Mouse (Mus musculus) liver, embryonic 13.5 days (tissue): ENCODE data around the gene Unc79. TPM values are rescaled to one million over a fixed set of nuclear protein-coding genes. Genes with fewer than 3 reads are reported as not detected.

ENCODE experiments used
- ATAC-seq: fragments of 200-750 bp; cut with Nextera tagmentation; 2 replicates; pipeline ENCODE4 v1.8.0; 2017; ENCODE audit warnings: low read depth, mild to moderate bottlenecking, moderate number of reproducible peaks, moderate library complexity
- DNase-seq: peaks from one replicate; pipeline ENCODE4 v3.0.0; 2022
- H3K27ac ChIP-seq: fragments of 300-500 bp; sonication (generic); 2 replicates; pipeline ENCODE4 v1.5.1; 2015; ENCODE audit warnings: moderate library complexity, mild to moderate bottlenecking, inconsistent platforms
- H3K27me3 ChIP-seq: fragments of 300-500 bp; sonication (generic); 2 replicates; pipeline ENCODE4 v1.6.1; 2015; ENCODE audit warnings: mild to moderate bottlenecking, inconsistent platforms
- H3K36me3 ChIP-seq: fragments of 300-500 bp; sonication (generic); 2 replicates; pipeline ENCODE4 v1.6.1; 2015; ENCODE audit warnings: mild to moderate bottlenecking, inconsistent platforms
- H3K4me1 ChIP-seq: fragments of 300-500 bp; sonication (generic); replicated peaks from 2 replicates; pipeline ENCODE4 v1.6.1; 2015; ENCODE audit warnings: inconsistent platforms
- H3K4me2 ChIP-seq: fragments of 300-500 bp; sonication (generic); 2 replicates; pipeline ENCODE4 v1.6.1; 2015; ENCODE audit warnings: inconsistent platforms, mild to moderate bottlenecking, moderate library complexity
- H3K4me3 ChIP-seq: fragments of 300-500 bp; sonication (generic); replicated peaks from 2 replicates; pipeline ENCODE4 v1.5.1; 2015; ENCODE audit warnings: mild to moderate bottlenecking, inconsistent platforms
- H3K9ac ChIP-seq: fragments of 300-500 bp; sonication (generic); 2 replicates; pipeline ENCODE4 v1.6.1; 2015; ENCODE audit warnings: mild to moderate bottlenecking, inconsistent platforms
- H3K9me3 ChIP-seq: fragments of 300-500 bp; sonication (generic); replicated peaks from 2 replicates; pipeline ENCODE4 v1.6.1; 2016; ENCODE audit warnings: inconsistent platforms
- WGBS: fragments of 180-500 bp; shearing (Covaris S2); methylation state at CpG from one replicate; pipeline ENCODE4 v1.1.7; 2015; ENCODE audit not compliant: insufficient replicate concordance; 5-methylcytosine and 5-hydroxymethylcytosine counted together
- polyA plus RNA-seq: library from polyadenylated mRNA; unstranded; fragments of >200 nt; fragmentation: Nextera tagmentation; extraction: Ambion mirVana; gene quantifications from 2 replicates; pipeline ENCODE4 v1.2.1, GENCODE M21; 2015

Unc79 gene
- polyA plus RNA-seq, 1 experiment from 2014 or later, result 0.08 TPM

DNA sequence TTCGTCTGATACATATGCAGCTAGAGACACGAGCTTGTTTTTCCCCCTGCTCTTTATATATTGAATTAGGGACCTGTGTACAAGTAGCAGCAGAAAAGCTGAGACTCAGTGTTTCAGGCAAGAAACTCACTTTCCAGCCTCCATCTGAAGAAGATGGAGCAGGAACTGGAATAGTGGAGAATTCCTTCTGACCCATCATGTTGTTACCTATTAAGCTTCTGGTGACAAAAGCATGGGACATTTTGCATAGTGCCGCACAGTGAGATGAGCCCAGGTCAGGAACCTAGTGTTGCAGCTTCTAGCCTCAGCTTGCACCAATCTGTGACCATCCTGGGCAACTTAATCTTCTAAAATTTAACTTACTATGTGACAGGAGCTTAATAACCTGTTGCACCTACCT lies 92.7 kb downstream of the Unc79 start:
- no peak for DNase-seq

DNA sequence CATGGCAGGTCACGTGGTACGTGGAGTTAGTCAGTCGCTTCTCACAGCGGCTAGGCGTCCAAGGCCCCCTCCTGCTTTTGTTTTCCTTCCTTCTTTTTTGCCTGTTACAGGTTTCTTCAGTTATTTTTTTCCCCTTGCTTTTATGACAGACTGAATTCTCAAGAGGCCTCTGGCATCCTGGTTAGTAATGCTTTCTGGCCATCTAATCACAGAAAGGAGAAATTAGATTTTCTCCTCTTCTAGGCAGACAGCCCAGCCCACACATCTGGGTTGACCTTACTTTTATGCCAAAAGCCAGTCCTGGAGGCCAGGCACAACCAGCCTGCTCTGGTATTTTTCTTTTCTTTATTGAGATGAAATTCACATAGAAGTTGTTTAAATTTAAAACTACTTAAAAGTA lies 94.1 kb downstream of the Unc79 start:
- ATAC-seq, result no peak

More for the DNA sequence above, 92.7 kb downstream of the Unc79 start:
- Histone ChIP-seq H3K4me2 (no peak overlapping the region), H3K27ac (no peak overlapping the region), H3K27me3 (no peaks in the 10 kb centered on the region), H3K9me3 (no peaks in the 10 kb centered on the region), H3K36me3 (no peaks in the 10 kb centered on the region), H3K4me3 (no peak overlapping the region), H3K4me1 (0 out of 2 replicates have a peak, but pooled peaks cover 2% of the 10 kb centered on the region), H3K9ac (no peak overlapping the region)
- ATAC-seq, result no peak
- 68% methylated on average over 3 of the region's 3 CpGs for WGBS

DNA sequence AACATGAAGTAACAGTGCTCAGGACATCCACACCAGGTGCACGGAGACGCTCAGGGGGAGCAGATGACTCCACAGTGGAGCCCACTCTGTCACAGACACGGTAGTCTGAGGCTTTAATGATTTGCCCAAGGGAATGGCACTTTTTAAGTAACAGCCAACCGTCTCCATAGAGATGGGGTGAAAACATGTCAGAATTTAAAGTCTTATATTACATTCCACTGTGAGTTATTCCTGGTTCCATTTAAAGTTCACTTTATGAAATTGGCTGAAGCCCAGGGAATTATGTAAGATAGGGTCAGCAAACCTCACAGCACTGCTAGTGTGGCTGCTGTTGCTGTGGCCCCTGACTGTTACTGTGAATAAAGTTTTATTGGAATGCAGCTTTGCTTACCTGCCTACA lies 95.8 kb downstream of the Unc79 start:
- 65% methylated on average over 4 of the region's 4 CpGs for WGBS
- Histone ChIP-seq H3K4me2 (no peak overlapping the region), H3K4me3 (no peak overlapping the region), H3K36me3 (no peaks in the 10 kb centered on the region), H3K27ac (no peak overlapping the region), H3K9me3 (no peaks in the 10 kb centered on the region), H3K4me1 (no peaks in the 10 kb centered on the region), H3K27me3 (no peaks in the 10 kb centered on the region), H3K9ac (no peak overlapping the region)
- ATAC-seq, result no peak
- DNase-seq, result no peak

More for the DNA sequence above, 94.1 kb downstream of the Unc79 start:
- Histone ChIP-seq H3K9ac (no peak overlapping the region), H3K4me2 (no peak overlapping the region), H3K4me1 (no peaks in the 10 kb centered on the region), H3K36me3 (no peaks in the 10 kb centered on the region), H3K9me3 (no peaks in the 10 kb centered on the region), H3K27ac (no peak overlapping the region), H3K27me3 (no peaks in the 10 kb centered on the region), H3K4me3 (no peak overlapping the region)
- 79% methylated on average over 5 of the region's 5 CpGs for WGBS
- DNase-seq, result no peak

DNA sequence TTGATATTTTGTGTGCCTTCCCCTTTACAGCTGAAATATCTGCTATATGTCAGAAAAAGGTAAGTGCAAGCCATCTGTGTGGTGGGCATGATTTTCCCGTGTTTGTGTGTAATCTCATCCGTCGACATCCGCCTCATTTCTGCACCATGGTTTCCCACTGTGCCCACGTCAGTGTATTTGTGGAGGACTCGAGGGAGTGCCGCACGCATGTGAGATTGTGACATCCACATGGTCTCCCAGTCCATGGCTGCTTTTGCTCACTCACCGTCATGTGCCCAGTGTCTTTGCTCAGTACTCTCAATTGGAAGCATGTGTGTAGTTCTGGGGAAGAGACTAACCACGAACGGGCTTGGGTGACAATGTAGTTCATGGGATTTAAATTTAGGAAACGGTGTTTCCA lies 101.2 kb downstream of the Unc79 start:
- no peaks in the 10 kb centered on the region for H3K9me3 ChIP-seq
- H3K9ac ChIP-seq, result no peak overlapping the region
- no peak overlapping the region for H3K4me2 ChIP-seq
- H3K4me1 ChIP-seq, result no peaks in the 10 kb centered on the region
- H3K4me3 ChIP-seq, result no peak overlapping the region
- no peak for DNase-seq
- no peak overlapping the region for H3K27ac ChIP-seq
- no peaks in the 10 kb centered on the region for H3K36me3 ChIP-seq
- ATAC-seq, result no peak
- WGBS, result 75% methylated on average over 12 of the region's 12 CpGs
- no peaks in the 10 kb centered on the region for H3K27me3 ChIP-seq

DNA sequence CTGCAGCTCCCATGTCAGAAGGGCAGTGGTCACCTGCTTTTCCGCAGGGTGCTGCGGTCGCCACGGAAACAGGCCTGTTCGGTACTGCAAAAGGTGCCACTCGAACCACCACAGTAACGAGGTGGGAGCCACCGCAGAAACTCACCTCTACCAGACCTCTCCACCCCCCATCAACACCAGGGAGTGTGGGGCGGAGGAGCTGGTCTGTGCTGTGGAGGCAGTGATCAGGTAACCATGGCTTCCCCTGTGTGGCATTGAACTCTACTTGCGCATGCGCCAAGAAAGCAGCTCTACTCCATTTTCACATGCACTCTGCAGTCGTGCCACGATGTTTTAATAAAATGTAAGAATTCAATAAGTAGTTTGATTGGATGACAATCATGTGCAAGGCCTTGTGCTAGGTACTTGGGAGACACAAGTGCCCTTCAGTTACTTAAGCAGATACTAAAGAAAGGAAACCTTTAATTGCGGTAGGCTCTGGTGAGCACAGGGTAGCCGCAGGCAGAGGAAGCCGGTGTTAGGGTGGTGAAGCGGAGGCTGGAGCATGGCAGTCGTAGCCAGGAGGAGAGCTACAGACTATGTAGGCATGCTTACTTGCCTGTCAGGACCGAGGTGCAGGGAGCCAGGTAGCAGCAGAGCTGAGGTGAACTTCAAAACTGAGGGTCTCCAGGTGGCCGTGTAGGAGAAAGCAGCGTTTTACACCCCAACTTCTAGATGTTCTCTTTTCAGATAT lies 110.8 kb downstream of the Unc79 start:
- Histone ChIP-seq H3K4me3 (no peak overlapping the region), H3K4me2 (no peak overlapping the region), H3K27ac (no peak overlapping the region), H3K36me3 (no peaks in the 10 kb centered on the region), H3K9me3 (no peaks in the 10 kb centered on the region), H3K9ac (no peak overlapping the region), H3K27me3 (no peaks in the 10 kb centered on the region), H3K4me1 (no peaks in the 10 kb centered on the region)
- no peak for DNase-seq
- no peak for ATAC-seq
- 72% methylated on average over 21 of the region's 21 CpGs for WGBS

DNA sequence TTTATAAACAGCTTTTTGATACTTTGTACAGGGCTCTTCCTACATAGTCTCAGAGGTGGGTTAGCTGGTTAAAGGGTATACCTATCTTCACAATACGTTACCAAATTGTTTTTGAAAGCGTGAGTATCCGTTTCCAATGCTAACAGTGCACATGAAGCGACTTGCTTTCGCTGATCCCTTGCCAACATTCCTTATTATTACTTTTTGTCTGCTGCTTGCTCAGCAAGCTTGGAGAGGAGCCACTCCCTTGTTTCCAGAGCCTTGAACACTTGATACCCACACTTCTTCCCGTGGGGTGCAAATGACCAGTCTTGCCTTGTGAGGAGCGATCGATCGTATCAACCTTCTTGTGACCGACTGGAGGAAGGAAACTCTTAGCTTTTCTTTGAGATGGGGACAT lies 112.1 kb downstream of the Unc79 start:
- ATAC-seq (no peak), DNase-seq (no peak)
- 75% methylated on average over 10 of the region's 10 CpGs for WGBS
- no peak overlapping the region for H3K9ac ChIP-seq
- H3K36me3 ChIP-seq, result no peaks in the 10 kb centered on the region
- H3K4me3 ChIP-seq, result no peak overlapping the region
- H3K27ac ChIP-seq, result no peak overlapping the region
- no peaks in the 10 kb centered on the region for H3K27me3 ChIP-seq
- no peaks in the 10 kb centered on the region for H3K9me3 ChIP-seq
- H3K4me2 ChIP-seq, result no peak overlapping the region
- H3K4me1 ChIP-seq, result no peaks in the 10 kb centered on the region

DNA sequence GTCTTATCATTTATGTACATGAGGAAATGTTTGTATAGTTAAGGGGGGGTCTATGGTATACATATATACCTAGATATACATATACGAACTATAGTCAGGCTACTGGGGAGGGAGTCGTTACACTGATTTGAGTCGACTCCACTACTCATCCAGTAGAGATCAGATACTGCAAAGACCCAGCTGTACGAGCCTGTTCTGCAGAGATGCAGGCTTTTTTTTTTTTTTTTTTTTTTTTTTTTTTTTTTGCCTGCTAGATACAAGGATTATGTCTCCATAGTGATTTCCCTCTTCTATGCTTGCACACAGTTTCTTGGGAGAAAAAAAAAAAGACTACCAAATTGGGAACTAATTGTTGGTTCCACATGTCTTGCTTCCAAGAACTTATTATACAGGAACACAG lies 113.5 kb downstream of the Unc79 start:
- Histone ChIP-seq H3K4me3 (no peak overlapping the region), H3K27me3 (no peaks in the 10 kb centered on the region), H3K4me1 (no peaks in the 10 kb centered on the region), H3K9me3 (no peaks in the 10 kb centered on the region), H3K4me2 (no peak overlapping the region), H3K27ac (no peak overlapping the region), H3K9ac (no peak overlapping the region), H3K36me3 (no peaks in the 10 kb centered on the region)
- 59% methylated on average over 4 of the region's 4 CpGs for WGBS
- ATAC-seq, result no peak
- DNase-seq, result no peak

DNA sequence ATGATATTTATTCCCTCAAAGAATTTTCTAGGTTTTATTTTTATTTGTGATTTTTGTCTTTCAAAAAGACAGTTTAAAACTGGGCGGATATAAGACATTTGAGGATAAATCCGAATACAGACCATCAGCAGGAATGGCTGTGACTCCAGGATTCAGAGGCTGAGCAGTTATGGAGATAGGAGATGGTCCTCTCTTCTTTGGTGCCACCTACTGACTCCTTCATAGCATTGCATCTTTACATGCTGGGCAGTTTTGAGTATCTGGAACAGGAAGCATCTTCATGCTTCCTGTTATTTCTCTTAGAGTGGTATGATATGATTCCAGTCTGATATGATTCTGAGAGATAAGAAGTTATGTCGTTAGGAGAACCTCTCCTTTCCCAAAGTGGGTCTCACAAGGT lies 116.3 kb downstream of the Unc79 start:
- H3K36me3 ChIP-seq, result no peaks in the 10 kb centered on the region
- no peak for DNase-seq
- 9% methylated on average over 3 of the region's 3 CpGs for WGBS
- no peak overlapping the region for H3K4me2 ChIP-seq
- H3K9me3 ChIP-seq, result no peaks in the 10 kb centered on the region
- no peak for ATAC-seq
- no peak overlapping the region for H3K4me3 ChIP-seq
- H3K27me3 ChIP-seq, result no peaks in the 10 kb centered on the region
- H3K27ac ChIP-seq, result no peak overlapping the region
- no peaks in the 10 kb centered on the region for H3K4me1 ChIP-seq
- no peak overlapping the region for H3K9ac ChIP-seq

DNA sequence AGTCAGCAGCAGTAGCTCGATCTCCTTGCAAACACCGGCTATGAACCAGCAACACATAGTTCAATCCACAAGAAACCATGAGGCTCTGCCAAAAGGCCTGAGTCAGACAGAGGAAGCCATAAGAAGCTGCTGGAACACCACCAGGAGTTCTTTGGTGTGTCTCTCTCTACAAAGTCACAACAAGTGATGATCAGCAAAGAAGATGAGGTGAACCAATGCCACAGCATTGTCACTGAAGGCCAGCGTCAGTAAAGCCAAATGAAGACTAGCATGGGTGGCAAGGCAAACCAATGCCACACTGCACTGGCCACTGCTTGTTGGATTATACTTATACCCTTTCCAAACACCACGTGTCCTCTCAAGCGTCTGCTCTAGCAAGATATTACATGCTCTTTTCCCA lies 119.5 kb downstream of the Unc79 start:
- no peak overlapping the region for H3K9ac ChIP-seq
- H3K9me3 ChIP-seq, result no peaks in the 10 kb centered on the region
- H3K4me1 ChIP-seq, result no peaks in the 10 kb centered on the region
- H3K4me2 ChIP-seq, result no peak overlapping the region
- H3K27me3 ChIP-seq, result no peaks in the 10 kb centered on the region
- no peak overlapping the region for H3K27ac ChIP-seq
- DNase-seq (no peak), ATAC-seq (no peak)
- H3K36me3 ChIP-seq, result no peaks in the 10 kb centered on the region
- H3K4me3 ChIP-seq, result no peak overlapping the region
- WGBS, result 74% methylated on average over 5 of the region's 5 CpGs

DNA sequence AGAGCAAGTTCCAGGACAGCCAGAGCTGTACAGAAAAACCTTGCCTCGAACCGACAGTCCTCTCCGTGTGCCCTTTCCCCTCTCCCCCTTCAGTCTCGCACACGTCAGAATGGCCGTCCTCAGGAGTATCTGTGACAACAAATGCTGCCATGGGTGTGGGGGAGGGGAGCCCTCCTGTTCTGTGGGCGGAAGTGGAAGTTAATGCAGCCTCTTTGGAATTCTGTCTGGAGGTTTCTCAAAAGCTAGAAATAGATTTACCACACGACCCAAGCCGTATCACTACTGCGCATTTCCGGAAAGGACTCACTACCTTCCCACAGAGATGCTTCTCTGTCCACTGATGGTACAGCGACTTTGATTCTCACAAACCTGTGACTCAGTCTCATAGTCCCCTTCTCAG lies 120.9 kb downstream of the Unc79 start:
- H3K9me3 ChIP-seq, result no peaks in the 10 kb centered on the region
- WGBS, result 55% methylated on average over 12 of the region's 12 CpGs

DNA sequence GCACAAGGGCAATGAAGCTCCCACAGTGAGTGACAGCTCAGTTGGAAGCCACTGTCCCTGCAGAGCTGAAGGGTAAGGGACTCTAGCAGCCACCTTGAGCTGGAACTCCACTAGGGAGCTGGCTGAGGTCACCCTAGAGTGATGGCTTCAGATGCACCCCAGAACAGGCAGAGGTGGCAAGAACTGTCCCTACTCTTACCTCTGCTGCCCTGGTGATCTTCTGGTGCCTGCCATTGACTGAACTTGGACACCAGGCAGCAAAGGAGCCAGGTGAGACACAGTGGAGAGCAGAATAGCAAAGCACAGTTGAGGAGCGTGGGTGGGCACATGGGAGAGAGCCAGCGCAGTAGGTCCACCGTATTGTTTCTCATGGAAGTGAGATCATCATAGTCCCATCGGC lies 125.3 kb downstream of the Unc79 start:
- WGBS, result 66% methylated on average over 4 of the region's 4 CpGs
- no peaks in the 10 kb centered on the region for H3K9me3 ChIP-seq

More for the DNA sequence above, 120.9 kb downstream of the Unc79 start:
- Histone ChIP-seq H3K4me1 (no peaks in the 10 kb centered on the region), H3K4me2 (no peak overlapping the region), H3K27me3 (no peaks in the 10 kb centered on the region), H3K27ac (no peak overlapping the region), H3K9ac (no peak overlapping the region), H3K4me3 (no peak overlapping the region), H3K36me3 (no peaks in the 10 kb centered on the region)
- no peak for DNase-seq
- ATAC-seq, result no peak

DNA sequence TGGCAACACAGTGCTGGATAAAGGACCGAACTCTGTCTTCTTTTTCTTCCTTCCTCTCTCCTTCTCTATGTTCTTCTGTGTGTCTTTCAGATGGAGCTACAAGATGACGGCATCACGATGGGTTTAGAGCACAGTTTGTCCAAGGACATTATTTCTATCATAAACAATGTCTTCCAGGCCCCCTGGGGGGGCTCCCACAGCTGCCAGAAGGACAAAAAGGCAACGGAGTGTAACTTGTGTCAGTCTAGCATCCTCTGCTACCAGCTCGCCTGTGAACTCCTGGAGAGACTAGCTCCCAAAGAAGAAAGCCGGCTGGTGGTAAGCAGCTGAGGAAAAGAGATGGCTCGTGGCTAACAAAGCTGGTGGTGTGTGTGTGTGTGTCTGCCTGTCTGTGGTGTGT lies 130.1 kb downstream of the Unc79 start:
- DNase-seq, result no peak
- no peak overlapping the region for H3K27ac ChIP-seq

More for the DNA sequence above, 125.3 kb downstream of the Unc79 start:
- ATAC-seq (no peak), DNase-seq (no peak)
- Histone ChIP-seq H3K27me3 (no peaks in the 10 kb centered on the region), H3K4me2 (no peak overlapping the region), H3K36me3 (no peaks in the 10 kb centered on the region), H3K4me1 (no peaks in the 10 kb centered on the region), H3K4me3 (no peak overlapping the region), H3K27ac (no peak overlapping the region), H3K9ac (no peak overlapping the region)

More for the DNA sequence above, 130.1 kb downstream of the Unc79 start:
- ATAC-seq, result no peak
- Histone ChIP-seq H3K36me3 (no peaks in the 10 kb centered on the region), H3K9me3 (no peaks in the 10 kb centered on the region), H3K4me1 (no peaks in the 10 kb centered on the region), H3K4me3 (no peak overlapping the region), H3K27me3 (no peaks in the 10 kb centered on the region), H3K4me2 (no peak overlapping the region), H3K9ac (no peak overlapping the region)
- WGBS, result 55% methylated on average over 7 of the region's 7 CpGs
